Mouse (Mus musculus): ENCODE data around the gene Syne2.

The Syne2 gene

DNA sequence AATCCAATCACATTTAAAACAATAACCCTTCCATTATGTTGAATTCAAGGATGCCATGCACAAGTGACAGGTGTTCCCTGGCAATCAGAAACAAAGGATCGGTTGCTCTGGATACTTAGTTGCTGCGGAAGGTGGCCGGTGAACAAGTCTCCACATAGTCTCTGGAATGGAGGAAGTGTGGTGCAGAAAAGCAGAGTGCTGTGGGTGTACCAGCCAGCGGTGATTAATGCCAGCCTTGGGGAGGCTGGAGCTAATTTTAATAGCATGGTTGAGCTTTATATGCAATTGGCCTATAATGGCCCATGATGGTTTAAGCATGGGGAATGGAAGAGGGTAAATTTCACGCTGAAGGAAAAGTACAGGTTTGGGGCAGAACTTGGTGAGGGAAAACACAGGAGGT, 11.7 kb downstream of the Syne2 start:
- 89% methylated on average over 5 of the region's 5 CpGs for WGBS

DNA sequence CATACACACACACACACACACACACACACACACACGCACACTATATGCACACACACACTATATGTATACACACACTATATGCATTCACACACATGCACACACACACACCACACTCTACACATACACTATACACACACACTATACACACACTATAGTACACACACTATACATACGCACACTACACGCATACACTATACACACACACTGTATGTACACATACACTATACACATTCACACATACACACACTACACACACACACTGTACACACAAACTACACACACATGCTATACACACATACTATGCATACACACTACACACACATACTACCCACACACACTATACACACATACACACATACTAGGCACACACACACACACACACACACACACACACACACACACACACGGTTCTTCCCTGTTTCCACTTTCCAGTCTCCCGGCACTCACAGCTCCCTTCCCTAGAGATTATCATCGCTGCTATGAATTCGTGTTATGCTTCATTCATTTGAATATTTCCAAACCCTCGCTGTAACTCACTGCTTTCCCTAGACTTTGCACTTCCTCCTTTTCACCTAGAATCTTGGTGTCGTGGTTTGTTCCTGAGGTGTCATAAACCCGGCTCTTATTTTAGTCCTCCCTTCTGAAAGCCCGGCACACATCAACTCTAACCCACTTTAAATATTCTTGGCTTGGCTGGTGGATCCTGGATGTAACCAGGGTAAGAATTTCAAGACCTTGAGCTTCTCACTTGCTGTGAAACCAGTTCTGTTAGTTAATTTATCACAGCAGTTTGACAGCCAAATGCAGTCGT, 15.4 kb downstream of the Syne2 start:
- 49% methylated on average over 12 of the region's 12 CpGs for WGBS

DNA sequence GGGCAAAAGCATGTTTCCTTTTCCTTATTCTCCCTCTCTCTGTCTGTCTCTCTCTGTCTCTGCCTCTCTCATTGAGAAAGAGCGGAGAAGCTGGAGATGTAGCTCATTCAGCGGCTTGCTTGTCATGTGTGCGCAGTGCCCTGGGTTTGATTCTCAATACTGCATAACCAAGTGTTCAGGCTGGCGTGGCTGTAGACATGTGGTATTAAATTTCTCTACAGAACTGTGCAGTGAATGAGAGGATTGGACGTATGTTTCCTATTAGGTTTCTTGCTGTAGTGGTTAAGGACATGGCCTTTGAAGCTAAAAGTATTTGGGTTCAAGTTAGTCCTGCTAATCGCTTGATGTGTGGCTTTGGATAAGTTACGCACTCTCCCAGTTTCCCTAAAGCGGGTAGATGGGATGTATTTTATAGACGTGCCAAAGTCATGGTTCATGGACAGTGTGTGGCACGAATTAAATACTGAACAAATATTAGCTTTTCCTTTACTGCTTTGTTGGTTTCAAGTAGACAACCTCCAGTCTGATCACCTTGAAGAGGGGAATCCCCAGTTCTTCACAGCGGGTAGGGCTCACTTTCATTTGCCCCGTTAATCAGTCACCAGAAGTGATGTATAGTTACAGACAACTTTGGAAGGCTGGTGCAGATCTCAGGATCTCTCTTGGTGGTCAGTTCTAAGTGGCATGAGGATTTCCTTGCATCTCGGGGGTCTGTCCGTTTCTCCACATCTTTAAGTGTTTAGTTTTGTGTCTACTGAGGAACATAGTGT, 16.2 kb downstream of the Syne2 start:
- WGBS, result 84% methylated on average over 14 of the region's 14 CpGs

- 77% methylated on average over 11 of the region's 11 CpGs for WGBS
These were observed 18.6 kb downstream of the Syne2 start for GRCm38 (mm10) chr12:75836524-75836962.

DNA sequence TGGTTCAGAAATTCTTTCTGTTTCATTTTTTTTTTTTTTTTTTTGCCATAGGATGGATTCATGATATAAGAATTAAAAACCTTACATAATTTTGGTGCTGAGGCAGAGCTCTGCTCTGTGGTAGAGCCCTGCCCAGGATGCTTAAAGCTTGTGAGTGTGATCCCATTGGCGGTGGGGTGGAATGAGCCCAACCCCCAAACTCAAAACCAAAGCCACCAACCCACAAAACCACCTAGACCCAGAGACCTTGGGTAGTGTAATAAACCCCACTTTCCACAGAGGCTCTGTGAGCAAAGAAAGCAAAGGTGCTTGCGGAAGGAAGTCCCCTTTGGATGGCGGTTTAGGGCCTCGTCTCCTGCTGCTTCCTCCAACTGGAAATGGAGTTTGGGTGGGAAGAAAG, 19.5 kb downstream of the Syne2 start:
- WGBS, result 90% methylated on average over 4 of the region's 4 CpGs

GRCm38 (mm10) chr12:75839083-75839736, 21.3 kb downstream of the Syne2 start:
- WGBS, result 63% methylated on average over 11 of the region's 11 CpGs

DNA sequence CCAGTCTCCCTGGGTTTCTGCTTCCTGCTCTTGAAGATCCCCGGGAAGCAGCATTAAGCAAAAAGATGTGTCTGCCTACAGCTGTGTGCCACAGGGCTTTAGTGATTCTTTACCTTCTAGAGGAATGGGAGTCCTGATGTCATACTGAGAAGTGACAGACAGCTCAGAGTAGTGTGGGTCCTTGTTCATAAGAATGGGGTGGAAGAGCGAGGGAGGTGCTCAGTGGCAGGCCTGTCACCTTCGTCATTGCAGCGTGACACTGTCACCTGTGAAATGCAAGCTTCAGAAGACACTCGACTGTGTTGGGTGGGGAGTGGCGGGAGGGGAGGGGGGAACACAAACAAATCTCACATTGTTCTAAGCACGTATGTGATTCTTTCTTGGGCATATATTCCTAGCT, 23.2 kb downstream of the Syne2 start:
- 83% methylated on average over 7 of the region's 7 CpGs for WGBS

DNA sequence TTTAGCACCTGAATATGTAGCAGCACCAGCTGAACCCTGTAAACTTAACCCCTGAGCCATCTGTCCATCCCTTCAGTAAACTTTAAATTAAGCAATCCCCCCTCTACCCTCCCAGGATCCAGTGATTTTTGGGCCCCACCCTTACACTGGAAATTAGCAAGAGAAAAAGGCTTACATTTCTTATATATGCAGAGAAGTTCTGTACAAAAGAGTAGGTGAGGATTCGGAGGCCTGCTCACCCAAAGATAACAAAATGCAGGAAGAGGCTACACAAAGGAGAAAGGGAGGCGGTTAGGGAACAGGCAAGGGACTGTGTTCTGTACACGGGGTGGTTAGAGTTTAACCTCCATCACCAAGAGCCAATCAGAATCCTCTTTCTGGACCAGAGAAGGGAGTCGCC, 26.4 kb downstream of the Syne2 start:
- 85% methylated on average over 4 of the region's 4 CpGs for WGBS

GRCm38 (mm10) chr12:75845070-75845469, 27.1 kb downstream of the Syne2 start:
- 66% methylated on average over 9 of the region's 9 CpGs for WGBS

DNA sequence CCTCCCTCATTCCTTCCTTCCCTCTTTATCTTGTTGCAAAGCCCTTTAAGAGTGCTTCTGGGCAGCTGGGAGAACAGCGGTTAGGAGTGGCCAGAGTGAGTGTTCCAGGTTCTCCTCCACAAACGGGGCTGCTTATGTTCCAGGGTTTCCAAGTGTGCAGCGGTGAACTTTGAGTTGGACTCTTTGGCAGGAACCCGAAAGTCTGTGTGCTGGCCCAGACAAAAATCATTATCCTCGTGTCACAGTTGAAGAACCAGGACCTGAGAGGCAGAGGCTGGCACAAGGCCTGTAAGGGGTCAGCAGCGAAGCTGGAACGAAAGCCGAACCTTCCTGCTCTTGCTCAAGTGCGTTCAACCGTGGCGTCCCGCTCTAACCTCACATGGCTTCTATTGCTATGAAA, 28.6 kb downstream of the Syne2 start:
- WGBS, result 78% methylated on average over 12 of the region's 12 CpGs

- 81% methylated on average over 3 of the region's 3 CpGs for WGBS
These were observed 32.3 kb downstream of the Syne2 start for GRCm38 (mm10) chr12:75850205-75850604.

GRCm38 (mm10) chr12:75851481-75851880, 33.5 kb downstream of the Syne2 start:
- WGBS, result 78% methylated on average over 8 of the region's 8 CpGs

DNA sequence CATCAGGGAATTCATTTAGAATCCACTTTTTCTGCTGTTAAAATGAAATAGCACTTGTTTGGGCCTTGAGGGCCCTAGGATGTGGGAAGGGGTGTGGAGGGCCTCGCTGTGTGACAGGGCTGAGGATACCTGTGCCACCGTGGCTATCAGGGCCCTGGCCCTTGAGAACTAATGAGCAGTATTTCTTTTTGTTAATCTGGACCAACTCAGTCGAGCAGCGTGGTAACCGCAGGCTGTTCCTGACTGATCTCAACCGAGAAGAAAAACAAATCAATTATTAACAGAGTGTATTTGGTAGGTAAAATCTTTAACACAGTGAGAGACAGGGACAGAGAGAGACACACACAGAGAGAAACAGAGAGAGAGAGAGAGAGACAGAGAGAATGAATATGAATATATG, 34.5 kb downstream of the Syne2 start:
- WGBS, result 78% methylated on average over 6 of the region's 6 CpGs

GRCm38 (mm10) chr12:75853559-75853958, 35.6 kb downstream of the Syne2 start:
- WGBS, result 50% methylated on average over 8 of the region's 8 CpGs

DNA sequence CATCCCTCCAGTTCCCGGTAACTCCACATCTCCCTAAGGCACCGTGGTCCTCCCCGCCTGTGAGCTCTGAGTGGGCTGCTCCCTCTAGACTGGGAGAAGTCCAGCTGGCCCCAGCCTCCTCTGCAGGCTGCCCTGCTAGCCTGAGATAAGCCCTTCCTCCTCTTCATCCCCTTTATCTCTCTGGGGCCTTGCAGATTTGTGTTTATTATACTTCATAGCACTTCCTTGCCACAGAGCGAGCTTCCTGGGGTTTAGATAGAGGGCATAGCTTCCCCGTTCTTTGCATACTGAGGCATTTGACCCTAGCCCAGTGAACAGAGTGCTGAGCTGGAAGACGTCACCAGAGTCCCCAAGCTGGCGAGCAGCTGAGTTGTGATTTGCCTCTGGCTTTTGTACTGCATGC, 37.1 kb downstream of the Syne2 start:
- 70% methylated on average over 7 of the region's 7 CpGs for WGBS

DNA sequence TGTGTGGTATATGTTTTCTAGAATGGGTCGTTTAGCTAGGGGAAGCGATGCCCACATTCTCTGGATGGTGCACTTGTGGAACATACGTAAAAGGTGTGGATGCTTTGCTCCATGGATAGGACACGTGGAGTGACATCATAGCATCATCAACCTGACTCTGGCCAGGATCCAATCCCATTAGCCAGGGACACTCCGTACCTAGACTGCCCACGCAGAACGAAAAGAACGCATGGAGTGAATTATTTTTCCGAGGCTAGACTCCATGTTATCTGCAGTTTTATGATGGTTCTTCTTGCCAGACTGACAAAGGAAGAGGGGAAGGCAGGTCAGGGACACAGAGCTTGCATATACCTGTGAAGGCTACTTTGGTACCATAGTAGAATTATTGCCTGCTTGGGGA, 37.7 kb downstream of the Syne2 start:
- 93% methylated on average over 9 of the region's 9 CpGs for WGBS

GRCm38 (mm10) chr12:75856096-75856868, 38.3 kb downstream of the Syne2 start:
- WGBS, result 79% methylated on average over 14 of the region's 14 CpGs

GRCm38 (mm10) chr12:75859936-75860335, 42.0 kb downstream of the Syne2 start:
- 74% methylated on average over 11 of the region's 11 CpGs for WGBS

DNA sequence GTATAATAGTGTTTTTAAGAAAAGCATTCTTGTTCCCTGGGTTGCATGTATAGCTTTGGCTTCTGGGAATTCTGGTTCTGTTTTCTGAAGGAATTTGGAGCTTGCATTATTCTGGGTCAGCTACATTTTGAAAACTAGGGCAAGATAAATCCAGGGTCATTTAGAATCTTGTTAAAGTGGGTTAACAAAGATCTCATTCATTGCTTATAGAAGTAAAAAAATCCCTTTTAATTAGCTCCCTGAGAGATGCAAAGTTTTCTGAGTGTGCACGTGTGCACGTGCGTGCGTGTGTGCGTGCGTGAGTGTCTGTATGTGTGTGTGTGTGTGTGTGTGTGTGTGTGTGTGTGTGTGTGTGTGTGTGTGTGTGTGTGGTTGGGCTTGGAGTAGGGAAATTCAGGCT, 42.9 kb downstream of the Syne2 start:
- WGBS, result 84% methylated on average over 6 of the region's 6 CpGs

GRCm38 (mm10) chr12:75865166-75865565, 47.2 kb downstream of the Syne2 start:
- WGBS, result 84% methylated on average over 2 of the region's 2 CpGs

Measured in cerebral cortex, adult 2 months (tissue).